Mouse (Mus musculus): ENCODE data around the gene Atxn7l1.

DNA sequence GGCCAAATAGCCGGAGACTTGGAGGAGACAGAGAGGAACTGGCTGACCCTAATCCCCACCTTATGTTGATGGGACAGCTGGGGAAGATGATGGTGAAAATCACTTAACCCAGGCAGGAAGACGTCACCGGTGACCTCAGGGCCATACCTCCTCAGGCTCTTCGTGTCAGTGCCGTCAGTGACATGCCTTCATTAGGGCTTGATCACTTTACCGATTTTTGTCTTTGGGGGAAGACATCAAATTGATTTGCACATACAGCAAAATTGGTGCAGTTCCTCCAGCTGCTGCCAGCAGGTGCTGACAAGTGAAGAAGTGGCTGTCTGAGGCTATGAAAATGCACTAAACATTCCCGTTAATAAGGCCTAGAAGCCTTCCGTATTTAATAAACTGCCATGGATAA is 103.9 kb downstream of the Atxn7l1 start:
- TF ChIP-seq USF1 (IDR thresholded peaks at IDR 0.05; ENCODE audit: low read depth) (no peak), E2F4 (IDR thresholded peaks at IDR 0.05; ENCODE audit: insufficient read depth) (no peak), POLR2A (IDR thresholded peaks at IDR 0.05; ENCODE audit: insufficient read length, low read depth) (no peak), SRF (IDR thresholded peaks at IDR 0.05; ENCODE audit: control insufficient read depth, insufficient read length, low read depth) (no peak), MYOG (IDR thresholded peaks at IDR 0.05; ENCODE audit: control insufficient read depth in 1 of 3, insufficient read depth in 1 of 3, insufficient read length in 2 of 3, low read depth in 2 of 3) (no peak), MYOD1 (IDR thresholded peaks at IDR 0.05; ENCODE audit: control insufficient read depth in 1 of 3, insufficient read length in 2 of 3, low read depth in 2 of 3) (no peak), TCF12 (IDR thresholded peaks at IDR 0.05; ENCODE audit: insufficient read depth, poor library complexity, severe bottlenecking) (no peak), POLR2AphosphoS2 (IDR thresholded peaks at IDR 0.05; ENCODE audit: insufficient read length, low read depth) (no peak), MAX (IDR thresholded peaks at IDR 0.05; ENCODE audit: low read depth) (no peak), REST (IDR thresholded peaks at IDR 0.05; ENCODE audit: insufficient read depth, insufficient read length) (no peak)

Measured in myocyte (in vitro differentiated cells).